Mouse (Mus musculus) kidney, embryonic 16.5 days (tissue): ENCODE data around the gene Retreg3. TPM values are rescaled to one million over a fixed set of nuclear protein-coding genes. Genes with fewer than 3 reads are reported as not detected.

ENCODE experiments used
- ATAC-seq: fragments of 200-750 bp; cut with Nextera tagmentation; 2 replicates; pipeline ENCODE4 v1.8.0; 2017; ENCODE audit warnings: moderate TSS enrichment; ENCODE audit not compliant: low FRiP score, low TSS enrichment
- H3K27ac ChIP-seq: fragments of 300-500 bp; sonication (generic); 2 replicates; pipeline ENCODE4 v1.5.1; 2014; ENCODE audit warnings: low read length
- H3K27me3 ChIP-seq: fragments of 300-500 bp; sonication (generic); 2 replicates; pipeline ENCODE4 v1.6.1; 2014; ENCODE audit warnings: low read length, control low read depth, mixed read lengths; ENCODE audit not compliant: insufficient read depth
- H3K36me3 ChIP-seq: fragments of 300-500 bp; sonication (generic); 2 replicates; pipeline ENCODE4 v1.6.1; 2014; ENCODE audit warnings: low read length, control low read depth, mixed read lengths; ENCODE audit not compliant: insufficient read depth
- H3K4me1 ChIP-seq: fragments of 300-500 bp; sonication (generic); 2 replicates; pipeline ENCODE4 v1.6.1; 2014; ENCODE audit warnings: low read length, control low read depth, mixed read lengths; ENCODE audit not compliant: insufficient read depth
- H3K4me2 ChIP-seq: fragments of 300-500 bp; sonication (generic); replicated peaks from 2 replicates; pipeline ENCODE4 v1.6.1; 2014; ENCODE audit warnings: low read depth, low read length
- H3K4me3 ChIP-seq: fragments of 300-500 bp; sonication (generic); 2 replicates; pipeline ENCODE4 v1.5.1; 2014; ENCODE audit warnings: mild to moderate bottlenecking, low read length
- H3K9ac ChIP-seq: fragments of 300-500 bp; sonication (generic); replicated peaks from 2 replicates; pipeline ENCODE4 v1.6.1; 2014; ENCODE audit warnings: low read length
- H3K9me3 ChIP-seq: fragments of 300-500 bp; sonication (generic); 2 replicates; pipeline ENCODE4 v1.6.1; 2016; ENCODE audit warnings: low read length, control low read depth
- WGBS: fragments of 180-500 bp; shearing (Covaris S2); extraction: QIAGEN DNeasy Blood & Tissue Kit; methylation state at CpG from one replicate; pipeline ENCODE4 v1.1.7; 2014; 5-methylcytosine and 5-hydroxymethylcytosine counted together
- polyA plus RNA-seq: library from polyadenylated mRNA; unstranded; fragments of >200 nt; fragmentation: Nextera tagmentation; extraction: Ambion mirVana; gene quantifications from 2 replicates; pipeline ENCODE4 v1.2.1, GENCODE M21; 2015

Gene Retreg3
- polyA plus RNA-seq, 1 experiment from 2014 or later, result 23.2 TPM

- peak within 1 kb of the TSS; percentile 67 for H3K9ac ChIP-seq
Observed at GRCm38 (mm10) chr11:101069391-101070188, 50.1 kb downstream of the Retreg3 start, which contains the start of gene Naglu. Naglu (plus strand) TSS chr11:101070012.

GRCm38 (mm10) chr11:101066549-101067412 lies 52.9 kb downstream of the Retreg3 start:
- no peak overlapping the region for H3K27ac ChIP-seq
- 27% methylated on average over 18 of the region's 18 CpGs for WGBS
- no peak for ATAC-seq

More at GRCm38 (mm10) chr11:101069391-101070188, 50.1 kb downstream of the Retreg3 start, which contains the start of gene Naglu:
- WGBS, result 5% methylated on average over 35 of the region's 35 CpGs
- Histone ChIP-seq H3K36me3 (no peaks in the 10 kb centered on the region), H3K4me1 (peaks cover 19% of the 10 kb centered on the region), H3K4me2 (peak within 1 kb of the TSS; percentile 80), H3K27me3 (peaks cover 3% of the 10 kb centered on the region; the same call in 1 of the 2 replicates), H3K4me3 (peak within 1 kb of the TSS; percentile 64), H3K9me3 (no peaks in the 10 kb centered on the region), H3K27ac (no peak within 1 kb of the TSS)
- ATAC-seq, result peak; percentile 89

GRCm38 (mm10) chr11:101065002-101065401 lies 54.7 kb downstream of the Retreg3 start:
- H3K27me3 ChIP-seq, result peaks cover 3% of the 10 kb centered on the region; the same call in 1 of the 2 replicates
- ATAC-seq, result no peak
- H3K9ac ChIP-seq, result no peak overlapping the region
- H3K9me3 ChIP-seq, result no peaks in the 10 kb centered on the region
- H3K4me3 ChIP-seq, result no peak overlapping the region
- H3K36me3 ChIP-seq, result no peaks in the 10 kb centered on the region
- H3K27ac ChIP-seq, result no peak overlapping the region
- no peak overlapping the region for H3K4me2 ChIP-seq
- 92% methylated on average over 9 of the region's 9 CpGs for WGBS
- H3K4me1 ChIP-seq, result peaks cover 40% of the 10 kb centered on the region

More at GRCm38 (mm10) chr11:101066549-101067412, 52.9 kb downstream of the Retreg3 start:
- peaks cover 40% of the 10 kb centered on the region for H3K4me1 ChIP-seq
- H3K27me3 ChIP-seq, result peaks cover 3% of the 10 kb centered on the region; the same call in 1 of the 2 replicates
- H3K4me3 ChIP-seq, result peak overlapping the region; percentile 27
- H3K4me2 ChIP-seq, result peak overlapping the region; percentile 60
- H3K36me3 ChIP-seq, result no peaks in the 10 kb centered on the region
- peak overlapping the region; percentile 51 for H3K9ac ChIP-seq
- H3K9me3 ChIP-seq, result no peaks in the 10 kb centered on the region

GRCm38 (mm10) chr11:101064462-101064861 lies 55.2 kb downstream of the Retreg3 start:
- no peak for ATAC-seq
- Histone ChIP-seq H3K36me3 (no peaks in the 10 kb centered on the region), H3K4me2 (no peak overlapping the region), H3K4me1 (peaks cover 43% of the 10 kb centered on the region), H3K4me3 (no peak overlapping the region), H3K9me3 (no peaks in the 10 kb centered on the region), H3K9ac (no peak overlapping the region; the same call in 1 of the 2 replicates), H3K27me3 (peaks cover 3% of the 10 kb centered on the region; the same call in 1 of the 2 replicates), H3K27ac (peak overlapping the region; percentile 93)
- 77% methylated on average over 4 of the region's 4 CpGs for WGBS

- no peaks in the 10 kb centered on the region for H3K36me3 ChIP-seq
- H3K4me3 ChIP-seq, result no peak overlapping the region
- H3K27ac ChIP-seq, result peak overlapping the region; percentile 93
- ATAC-seq, result peak; percentile 62
- H3K9ac ChIP-seq, result peak overlapping the region; percentile 30
- peaks cover 46% of the 10 kb centered on the region for H3K4me1 ChIP-seq
- H3K4me2 ChIP-seq, result no peak overlapping the region
- 19% methylated on average over 12 of the region's 12 CpGs for WGBS
- H3K9me3 ChIP-seq, result no peaks in the 10 kb centered on the region
- peaks cover 1% of the 10 kb centered on the region; the same call in 1 of the 2 replicates for H3K27me3 ChIP-seq
Observed at GRCm38 (mm10) chr11:101063676-101064327, 55.9 kb downstream of the Retreg3 start.

GRCm38 (mm10) chr11:101062971-101063675 lies 56.6 kb downstream of the Retreg3 start:
- Histone ChIP-seq H3K27ac (peak overlapping the region; percentile 93), H3K9me3 (no peaks in the 10 kb centered on the region), H3K4me3 (no peak overlapping the region), H3K36me3 (no peaks in the 10 kb centered on the region), H3K27me3 (no peaks in the 10 kb centered on the region), H3K4me1 (peaks cover 53% of the 10 kb centered on the region), H3K4me2 (no peak overlapping the region), H3K9ac (peak overlapping the region; percentile 30)
- WGBS, result 59% methylated on average over 14 of the region's 14 CpGs
- peak; percentile 8; the same call in 1 of the 2 replicates for ATAC-seq

GRCm38 (mm10) chr11:101062165-101062884 lies 57.4 kb downstream of the Retreg3 start:
- no peaks in the 10 kb centered on the region for H3K9me3 ChIP-seq
- peaks cover 55% of the 10 kb centered on the region for H3K4me1 ChIP-seq
- H3K27ac ChIP-seq, result peak overlapping the region; percentile 93; the same call in 1 of the 2 replicates
- H3K4me3 ChIP-seq, result no peak overlapping the region
- H3K27me3 ChIP-seq, result no peaks in the 10 kb centered on the region
- H3K36me3 ChIP-seq, result no peaks in the 10 kb centered on the region
- no peak for ATAC-seq
- no peak overlapping the region for H3K4me2 ChIP-seq
- 82% methylated on average over 12 of the region's 12 CpGs for WGBS
- no peak overlapping the region for H3K9ac ChIP-seq

- Histone ChIP-seq H3K9ac (no peak overlapping the region), H3K27me3 (no peaks in the 10 kb centered on the region), H3K9me3 (no peaks in the 10 kb centered on the region), H3K27ac (0 out of 2 replicates have a peak overlapping the region, but pooled peaks have one; percentile 73), H3K4me1 (peaks cover 51% of the 10 kb centered on the region), H3K36me3 (no peaks in the 10 kb centered on the region), H3K4me2 (no peak overlapping the region), H3K4me3 (no peak overlapping the region)
- no peak for ATAC-seq
- WGBS, result 89% methylated on average over 5 of the region's 5 CpGs
Observed at GRCm38 (mm10) chr11:101061049-101061448, 58.6 kb downstream of the Retreg3 start.
